Mouse (Mus musculus): Measurements from ENCODE around the gene Rnf222.
"Not testable (repeated sequence)": the region's sequence is repeated elsewhere in the genome, so short reads cannot be mapped to it uniquely, and the experiment has no call there.

The Rnf222 gene

DNA sequence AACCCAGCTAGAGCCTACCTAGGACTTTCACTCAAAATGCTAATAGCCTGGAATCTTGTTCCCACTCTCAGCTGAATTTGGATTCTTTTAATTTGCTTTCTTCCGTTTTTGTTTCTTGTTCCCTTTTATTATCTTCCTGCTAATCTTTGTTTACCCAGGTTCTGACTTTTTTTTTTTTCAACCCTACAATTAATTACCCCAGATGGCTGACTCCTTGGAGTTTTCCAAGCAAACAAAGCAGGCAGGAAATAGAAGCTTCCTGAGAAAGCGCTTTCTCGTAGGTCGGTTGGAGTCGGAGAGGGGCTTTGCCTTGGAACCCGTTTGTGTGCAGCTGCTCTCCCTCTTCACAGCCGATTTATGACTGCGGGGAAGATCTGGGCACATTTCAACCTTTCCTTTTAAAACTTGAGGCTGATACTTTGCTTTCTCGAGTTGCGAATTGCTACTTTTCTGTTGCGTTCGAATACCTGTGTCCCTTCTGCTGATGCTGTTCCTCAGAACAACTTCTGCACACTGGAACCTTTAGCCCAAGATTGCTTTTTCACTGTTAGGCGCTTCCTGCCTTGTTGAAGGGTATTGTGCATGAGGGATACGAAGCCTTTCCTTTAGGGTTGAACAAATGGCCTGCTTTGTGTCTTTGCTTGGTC is 23.3 kb downstream of the Rnf222 start:
- CTCF ChIA-PET, result no interaction called here

DNA sequence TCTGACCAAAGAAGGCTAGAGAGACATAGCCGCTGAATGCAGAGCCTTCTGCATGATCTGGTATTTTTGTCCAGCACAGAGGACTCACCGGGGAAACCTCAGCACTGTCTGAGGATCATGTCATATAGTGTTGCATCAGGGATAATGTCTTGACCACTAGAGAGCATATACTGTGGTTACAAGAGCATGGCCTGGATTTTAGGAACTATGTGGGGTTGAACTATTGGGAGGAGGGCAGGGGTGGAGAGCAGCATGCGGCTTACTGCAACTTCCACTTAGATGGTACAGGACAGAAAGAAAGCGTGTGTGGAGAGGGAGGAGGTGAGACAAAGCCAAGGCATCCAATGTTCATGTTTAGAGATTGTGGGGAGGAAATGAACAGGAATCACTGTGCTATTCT is 26.2 kb downstream of the Rnf222 start:
- CTCF ChIA-PET, result no interaction called here

DNA sequence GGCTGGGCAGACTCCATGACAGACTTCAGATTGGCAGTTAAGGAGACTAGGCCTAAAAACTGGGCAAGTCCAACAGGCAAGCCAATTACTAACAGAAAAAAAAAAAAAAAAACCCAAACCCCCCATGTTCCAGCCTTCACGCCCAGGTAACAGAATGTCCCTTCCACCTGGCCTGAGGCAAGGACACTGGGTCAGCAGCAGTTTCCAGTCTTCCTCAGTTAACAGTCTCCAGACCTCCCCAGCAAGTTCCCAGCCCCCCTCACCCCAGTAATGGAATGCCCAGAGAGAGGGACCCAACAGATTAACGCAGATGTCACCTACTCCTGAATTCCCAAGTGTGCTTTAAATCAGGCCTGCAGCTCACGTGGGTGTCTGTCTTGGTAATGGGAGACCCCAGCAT is 34.8 kb downstream of the Rnf222 start:
- CTCF ChIA-PET, result no interaction called here

- CTCF ChIA-PET, result no interaction called here
Observed at GRCm38 (mm10) chr11:68924749-68925148, 36.4 kb downstream of the Rnf222 start.

DNA sequence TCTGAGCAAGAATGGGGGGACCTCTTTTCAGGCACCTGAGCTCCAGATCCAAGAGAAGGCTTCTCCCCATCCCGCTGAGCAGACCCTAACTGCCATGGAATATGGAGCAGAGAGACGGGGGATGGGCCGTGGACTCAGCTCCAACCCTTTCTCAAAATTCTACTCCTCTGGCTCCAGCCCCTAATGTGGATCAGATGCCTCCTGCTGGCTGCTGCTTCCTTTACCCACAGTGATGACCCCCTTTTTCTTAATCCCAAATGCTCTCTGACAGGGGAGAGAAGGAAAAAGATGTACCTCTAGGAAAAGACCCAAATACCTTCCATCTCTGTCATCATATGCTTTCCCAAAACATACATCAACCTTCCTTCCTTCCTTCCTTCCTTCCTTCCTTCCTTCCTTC is 38.6 kb downstream of the Rnf222 start, which contains the start of gene Odf4:
Gene Odf4, minus strand, starts transcription at position 101 of the 400 bp plus-strand sequence.
- CTCF ChIA-PET, result interaction anchor here (0.7 kb wide), 1 partner anchor 117 kb away, joined by 5 read pairs; no protein-coding TSS in a partner anchor

GRCm38 (mm10) chr11:68929947-68930346 is 41.6 kb downstream of the Rnf222 start:
- CTCF ChIA-PET, result no interaction called here

- CTCF ChIA-PET, result no interaction called here
Observed at GRCm38 (mm10) chr11:68933885-68934507, 45.6 kb downstream of the Rnf222 start.

- CTCF ChIA-PET, result not testable (repeated sequence)
Observed at GRCm38 (mm10) chr11:68936951-68937350, 48.6 kb downstream of the Rnf222 start.

DNA sequence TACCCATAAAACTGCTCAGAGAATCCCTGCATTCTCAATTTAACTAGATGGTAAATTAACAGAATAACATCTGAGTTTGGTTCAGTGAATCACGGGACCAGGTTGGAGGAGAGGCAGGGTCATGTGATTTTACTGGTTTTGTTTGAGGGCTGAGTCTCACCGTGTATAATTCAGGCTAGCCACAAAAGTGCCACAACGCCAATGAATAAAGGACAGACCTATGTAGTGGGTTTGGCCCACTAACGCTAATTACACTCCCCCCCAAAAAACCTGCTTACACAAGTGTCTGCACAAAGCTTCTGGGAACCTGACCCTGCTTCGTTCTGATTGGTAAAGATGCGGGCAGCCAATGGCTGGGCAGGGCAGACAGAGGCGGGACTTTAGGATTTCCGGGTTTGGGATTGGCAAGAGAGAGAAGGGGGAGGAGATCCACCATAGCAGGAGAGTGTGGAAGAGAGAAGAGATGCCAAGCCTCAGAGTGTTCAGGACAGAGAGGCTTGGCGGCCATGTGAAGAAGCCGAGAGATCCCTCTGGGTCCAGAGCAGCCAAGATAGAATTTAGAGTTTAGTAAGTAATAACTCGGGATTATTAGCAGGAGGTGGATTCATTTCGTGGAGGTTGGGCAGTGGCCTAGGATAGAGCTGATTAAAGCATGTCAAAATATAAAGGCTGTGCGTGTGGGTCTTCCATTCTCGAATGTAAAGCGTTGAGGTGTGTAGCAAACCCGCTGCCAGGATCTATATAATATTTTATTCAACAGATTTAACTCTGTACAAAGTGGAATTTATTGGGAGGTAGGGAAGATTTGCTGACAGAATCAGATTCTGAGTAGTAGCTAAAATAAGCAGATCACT is 51.3 kb downstream of the Rnf222 start:
- CTCF ChIA-PET, result no interaction called here

DNA sequence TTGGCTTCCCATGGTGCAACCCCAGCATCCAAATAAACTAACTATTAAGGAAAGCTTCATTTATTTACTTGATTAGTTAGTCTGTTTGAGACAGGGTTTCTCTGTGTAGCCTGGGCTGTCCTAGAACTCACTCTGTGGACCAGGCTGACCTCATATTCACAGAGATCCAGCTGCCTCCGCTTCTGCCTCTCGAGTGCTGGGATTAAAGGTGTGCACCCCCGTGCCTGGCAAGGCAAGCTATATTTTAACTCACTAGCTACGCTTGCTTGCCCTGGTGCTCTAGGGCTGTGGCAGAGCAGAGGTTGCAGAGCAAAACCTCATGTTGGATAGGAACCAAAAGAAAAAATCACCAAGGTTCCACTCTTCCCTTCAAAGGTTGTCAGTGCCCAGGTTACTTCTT is 52.2 kb downstream of the Rnf222 start:
- CTCF ChIA-PET, result no interaction called here

DNA sequence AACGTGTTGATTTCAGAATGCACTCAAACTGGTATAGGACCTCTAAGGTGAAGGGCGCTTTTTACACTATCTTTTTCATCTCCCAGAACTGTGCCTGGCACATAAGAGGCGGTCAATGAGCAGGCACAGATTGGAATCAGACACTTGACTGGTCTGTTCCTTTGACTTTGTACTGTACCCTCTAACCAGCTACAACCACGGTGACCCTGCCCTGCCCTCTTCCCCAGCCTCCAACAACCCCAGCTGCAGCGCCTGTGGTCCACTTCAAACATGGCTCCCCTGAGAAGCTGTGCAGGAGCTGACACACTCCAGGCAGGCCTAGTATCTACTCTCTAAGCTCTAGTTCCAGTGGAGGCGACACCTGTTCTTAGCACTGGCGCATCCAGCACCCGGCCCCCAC is 54.4 kb downstream of the Rnf222 start:
- CTCF ChIA-PET, result no interaction called here

GRCm38 (mm10) chr11:68945245-68945644 is 56.9 kb downstream of the Rnf222 start:
- CTCF ChIA-PET, result no interaction called here

Measured in spleen, embryonic (tissue).